8 mouse cellular contexts compared by ENCODE assay signal in genomic region chr2:60880789-60881570, GRCm38 (mm10).
DNase-seq lines count a peak whose midpoint lies in the region; ATAC-seq and TF ChIP-seq lines count a peak whose summit lies in the region.

No protein-coding gene starts in this region.

- peak; percentile 77 for ATAC-seq in embryonic facial prominence, embryonic 13.5 days (ENCODE audit: insufficient number of reproducible peaks, insufficient read depth, low FRiP score, low TSS enrichment, low read depth)
- peak; percentile 89 for ATAC-seq in kidney, embryonic 14.5 days (ENCODE audit: low FRiP score, low TSS enrichment)
- ATAC-seq in liver, embryonic 14.5 days (ENCODE audit: insufficient read depth) = peak; percentile 91
- ATAC-seq in stomach, embryonic 15.5 days (ENCODE audit: insufficient read depth, low FRiP score, low read depth) = peak; percentile 92

- peak overlapping the region; percentile 98 for H3K4me3 ChIP-seq in embryonic facial prominence, embryonic 13.5 days
- H3K4me3 ChIP-seq in heart, embryonic 10.5 days = peak overlapping the region; percentile 94
- H3K4me3 ChIP-seq in kidney, embryonic 14.5 days (ENCODE audit: low read length) = peak overlapping the region; percentile 94
- peak overlapping the region; percentile 97 to 98 for H3K4me3 ChIP-seq in liver, embryonic 14.5 days (ENCODE audit: insufficient read depth in 1 of 2, low read depth in 2 of 2, low read length in 2 of 2)
- H3K4me3 ChIP-seq in stomach, embryonic 15.5 days (replicated peaks) = peak overlapping the region; percentile 86

- DNase-seq in 3134 (ENCODE audit: extremely low read depth, insufficient read length, low spot score) = peak; percentile 76
- peak; percentile 84 for DNase-seq in adrenal gland, postnatal 25 days
- peak; percentile 84 for DNase-seq in heart, embryonic 10.5 days (ENCODE audit: low spot score)
- DNase-seq in liver, embryonic 14.5 days (ENCODE audit: low read depth in 3 of 3, low spot score in 3 of 3) = peak; percentile 57 to 62 (median 59)
- DNase-seq in neural tube, embryonic 10.5 days (ENCODE audit: extremely low spot score, low spot score) = peak; percentile 72

- no peak for TF ChIP-seq EP300 in liver, embryonic 14.5 days (IDR thresholded peaks at IDR 0.05; ENCODE audit: low read depth)

- 0 out of 2 replicates have a peak, but pooled peaks cover 5% of the 10 kb centered on the region for H3K36me3 ChIP-seq in embryonic facial prominence, embryonic 13.5 days
- H3K36me3 ChIP-seq in heart, embryonic 10.5 days = peaks cover 5% of the 10 kb centered on the region
- no peaks in the 10 kb centered on the region; the same call in 1 of the 2 replicates for H3K36me3 ChIP-seq in kidney, embryonic 14.5 days (ENCODE audit: control insufficient read depth, insufficient read depth, low read length)
- no peaks in the 10 kb centered on the region for H3K36me3 ChIP-seq in liver, embryonic 14.5 days (replicated peaks; ENCODE audit: control insufficient read depth, insufficient read depth, low read depth)
- H3K36me3 ChIP-seq in stomach, embryonic 15.5 days = no peaks in the 10 kb centered on the region

- peak overlapping the region; percentile 77 for H3K4me2 ChIP-seq in embryonic facial prominence, embryonic 13.5 days
- H3K4me2 ChIP-seq in kidney, embryonic 14.5 days (replicated peaks; ENCODE audit: low read depth, low read length) = peak overlapping the region; percentile 85
- peak overlapping the region; percentile 94 for H3K4me2 ChIP-seq in liver, embryonic 14.5 days (ENCODE audit: low read depth)
- H3K4me2 ChIP-seq in stomach, embryonic 15.5 days = peak overlapping the region; percentile 85

- H3K9me3 ChIP-seq in embryonic facial prominence, embryonic 13.5 days = no peaks in the 10 kb centered on the region
- H3K9me3 ChIP-seq in heart, embryonic 10.5 days = no peaks in the 10 kb centered on the region
- no peaks in the 10 kb centered on the region for H3K9me3 ChIP-seq in kidney, embryonic 14.5 days (ENCODE audit: control insufficient read depth, low read length)
- H3K9me3 ChIP-seq in liver, embryonic 14.5 days (ENCODE audit: control insufficient read depth, low read length) = no peaks in the 10 kb centered on the region
- no peaks in the 10 kb centered on the region for H3K9me3 ChIP-seq in stomach, embryonic 15.5 days

- 0% methylated on average over 80 of the region's 104 CpGs for WGBS in embryonic facial prominence, embryonic 13.5 days
- whole genome bisulfite sequencing in heart, embryonic 10.5 days = 8% methylated on average over 93 of the region's 104 CpGs
- WGBS in kidney, embryonic 14.5 days = under 1% methylated on average over 77 of the region's 104 CpGs
- under 1% methylated on average over 79 of the region's 104 CpGs for WGBS in liver, embryonic 14.5 days (ENCODE audit: insufficient replicate concordance)
- WGBS in stomach, embryonic 15.5 days = under 1% methylated on average over 87 of the region's 104 CpGs

- H3K9ac ChIP-seq in embryonic facial prominence, embryonic 13.5 days = peak overlapping the region; percentile 98
- peak overlapping the region; percentile 97 for H3K9ac ChIP-seq in kidney, embryonic 14.5 days (ENCODE audit: low read depth, low read length)
- peak overlapping the region; percentile 93 for H3K9ac ChIP-seq in liver, embryonic 14.5 days (replicated peaks)
- H3K9ac ChIP-seq in stomach, embryonic 15.5 days = peak overlapping the region; percentile 97

- TF ChIP-seq CTCF in liver, embryonic 14.5 days (IDR thresholded peaks at IDR 0.05; ENCODE audit: low read depth) = no peak

- H3K4me1 ChIP-seq in embryonic facial prominence, embryonic 13.5 days = peaks cover 59% of the 10 kb centered on the region
- peaks cover 73% of the 10 kb centered on the region for H3K4me1 ChIP-seq in heart, embryonic 10.5 days
- peaks cover 31% of the 10 kb centered on the region for H3K4me1 ChIP-seq in kidney, embryonic 14.5 days (ENCODE audit: control insufficient read depth, insufficient read depth, low read length)
- H3K4me1 ChIP-seq in liver, embryonic 14.5 days (replicated peaks; ENCODE audit: control insufficient read depth in 2 of 2, insufficient read depth in 2 of 2, low read length in 1 of 2) = peaks cover 27 to 49% of the 10 kb centered on the region in 2 experiments
- peaks cover 33% of the 10 kb centered on the region for H3K4me1 ChIP-seq in stomach, embryonic 15.5 days

- no peaks in the 10 kb centered on the region for H3K27me3 ChIP-seq in embryonic facial prominence, embryonic 13.5 days
- H3K27me3 ChIP-seq in heart, embryonic 10.5 days (ENCODE audit: insufficient read depth, poor library complexity, severe bottlenecking) = no peaks in the 10 kb centered on the region
- no peaks in the 10 kb centered on the region for H3K27me3 ChIP-seq in kidney, embryonic 14.5 days (ENCODE audit: control insufficient read depth, insufficient read depth, low read length)
- no peaks in the 10 kb centered on the region; the same call in none of the 2 replicates for H3K27me3 ChIP-seq in liver, embryonic 14.5 days (ENCODE audit: control insufficient read depth, insufficient read depth, low read length)
- no peaks in the 10 kb centered on the region for H3K27me3 ChIP-seq in stomach, embryonic 15.5 days (replicated peaks)

- H3K27ac ChIP-seq in embryonic facial prominence, embryonic 13.5 days = peak overlapping the region; percentile 95
- H3K27ac ChIP-seq in heart, embryonic 10.5 days = peak overlapping the region; percentile 99
- H3K27ac ChIP-seq in kidney, embryonic 14.5 days (ENCODE audit: low read depth, low read length) = peak overlapping the region; percentile 94
- peak overlapping the region; percentile 70 for H3K27ac ChIP-seq in liver, embryonic 14.5 days
- H3K27ac ChIP-seq in stomach, embryonic 15.5 days = peak overlapping the region; percentile 94

Comparison
In these comparisons a context has a peak if more than half of its experiments do, and no peak if none do; other contexts are left out.
1. Peak in every context shown above with its lines: DNase-seq, ATAC-seq, H3K4me3 ChIP-seq and H3K27ac ChIP-seq.